Mouse (Mus musculus): ENCODE data around the gene Nav2. TPM values are rescaled to one million over a fixed set of nuclear protein-coding genes. Genes with fewer than 3 reads are reported as not detected.

The Nav2 gene
- total and polyA plus RNA-seq, 3 experiments: under 0.01 TPM; not detected in 2

GRCm38 (mm10) chr7:49303600-49304411 is 395.3 kb downstream of the Nav2 start:
- no peak for DNase-seq (ENCODE audit: extremely low read depth)
- Histone ChIP-seq H3K4me3 (replicated peaks in 1 of 3; ENCODE audit: low read depth in 2 of 3, low read length in 2 of 3, poor library complexity in 1 of 3) (no peak overlapping the region), H3K9ac (ENCODE audit: insufficient read depth, low read depth) (no peak overlapping the region), H3K27ac (ENCODE audit: insufficient read depth, low read depth) (no peak overlapping the region), H3K79me2 (replicated peaks; ENCODE audit: control insufficient read depth, extremely low read depth, insufficient read depth, poor library complexity, severe bottlenecking) (no peaks in the 10 kb centered on the region), H3K36me3 (replicated peaks in 1 of 2; ENCODE audit: control insufficient read depth in 1 of 2, insufficient read depth in 1 of 2, low read length in 1 of 2) (no peaks in the 10 kb centered on the region), H3K27me3 (replicated peaks) (peaks cover 5% of the 10 kb centered on the region), H3K4me1 (ENCODE audit: control insufficient read depth in 1 of 2, insufficient read depth in 2 of 2) (no peaks in the 10 kb centered on the region), H3K4me2 (ENCODE audit: insufficient read depth, low read depth, poor library complexity, severe bottlenecking) (no peak overlapping the region), H3K9me3 (replicated peaks; ENCODE audit: low read length) (peaks cover 2% of the 10 kb centered on the region)
- no peak for TF ChIP-seq JUN (IDR thresholded peaks at IDR 0.05; ENCODE audit: insufficient read depth, low read depth, low read length)
- in situ Hi-C loops (cut with MboI; ENCODE audit: low pct_ligation_motif_present, low pct_unique_long_range_greater_than_20kb, low sequenced_read_pairs) (no loop called here), dilution Hi-C loops (cut with MboI; ENCODE audit: extremely low pct_ligation_motif_present, extremely low pct_unique_long_range_greater_than_20kb, low sequenced_read_pairs) (no loop called here)

GRCm38 (mm10) chr7:49307717-49308116 is 399.2 kb downstream of the Nav2 start:
- no peaks in the 10 kb centered on the region for H3K79me2 ChIP-seq (replicated peaks; ENCODE audit: control insufficient read depth, extremely low read depth, insufficient read depth, poor library complexity, severe bottlenecking)
- no peak overlapping the region for H3K27ac ChIP-seq (ENCODE audit: insufficient read depth, low read depth)
- no peak for DNase-seq (ENCODE audit: extremely low read depth)
- peaks cover 2% of the 10 kb centered on the region for H3K27me3 ChIP-seq (replicated peaks)
- no peak overlapping the region for H3K4me3 ChIP-seq (replicated peaks in 1 of 3; ENCODE audit: low read depth in 2 of 3, low read length in 2 of 3, poor library complexity in 1 of 3)
- peaks cover 8% of the 10 kb centered on the region for H3K9me3 ChIP-seq (replicated peaks; ENCODE audit: low read length)
- in situ Hi-C loops (cut with MboI; ENCODE audit: low pct_ligation_motif_present, low pct_unique_long_range_greater_than_20kb, low sequenced_read_pairs): no loop called here
- dilution Hi-C loops (cut with MboI; ENCODE audit: extremely low pct_ligation_motif_present, extremely low pct_unique_long_range_greater_than_20kb, low sequenced_read_pairs): no loop called here
- H3K4me1 ChIP-seq (ENCODE audit: control insufficient read depth in 1 of 2, insufficient read depth in 2 of 2): no peaks in the 10 kb centered on the region
- no peak overlapping the region for H3K4me2 ChIP-seq (ENCODE audit: insufficient read depth, low read depth, poor library complexity, severe bottlenecking)
- no peaks in the 10 kb centered on the region for H3K36me3 ChIP-seq (replicated peaks in 1 of 2; ENCODE audit: control insufficient read depth in 1 of 2, insufficient read depth in 1 of 2, low read length in 1 of 2)
- no peak overlapping the region for H3K9ac ChIP-seq (ENCODE audit: insufficient read depth, low read depth)
- TF ChIP-seq BHLHE40 (IDR thresholded peaks at IDR 0.05; ENCODE audit: low read depth, low read length): no peak
- TF ChIP-seq JUN (IDR thresholded peaks at IDR 0.05; ENCODE audit: insufficient read depth, low read depth, low read length): no peak
- TF ChIP-seq GABPA (IDR thresholded peaks at IDR 0.05; ENCODE audit: insufficient replicate concordance, low read depth, low read length): no peak
- TF ChIP-seq CTCF (conservative IDR thresholded peaks at IDR 0.05 in 1 of 2, IDR thresholded peaks at IDR 0.05 in 1 of 2; ENCODE audit: low read depth in 2 of 2, low read length in 2 of 2): peak in 1 of 2 experiments; percentile 14; a peak in 1 of 4 replicates
- no peak for TF ChIP-seq CHD1 (IDR thresholded peaks at IDR 0.05; ENCODE audit: low read depth, low read length)
- no peak for TF ChIP-seq IRF4 (IDR thresholded peaks at IDR 0.05; ENCODE audit: low read depth, low read length)
- TF ChIP-seq TCF12 (IDR thresholded peaks at IDR 0.05; ENCODE audit: low read depth, low read length): no peak
- no peak for TF ChIP-seq ZC3H11A (IDR thresholded peaks at IDR 0.05; ENCODE audit: low read depth, low read length)
- no peak for TF ChIP-seq CHD2 (IDR thresholded peaks at IDR 0.05; ENCODE audit: low read length)

- TF ChIP-seq SMC3 (IDR thresholded peaks at IDR 0.05; ENCODE audit: low read depth, low read length) (no peak), PAX5 (IDR thresholded peaks at IDR 0.05; ENCODE audit: low read length) (no peak), POLR2AphosphoS2 (IDR thresholded peaks at IDR 0.05; ENCODE audit: low read depth, low read length) (no peak), MAFK (IDR thresholded peaks at IDR 0.05; ENCODE audit: insufficient replicate concordance, low read length) (no peak), SIN3A (IDR thresholded peaks at IDR 0.05; ENCODE audit: low read length) (no peak), NRF1 (IDR thresholded peaks at IDR 0.05; ENCODE audit: low read depth, low read length) (no peak), ZNF384 (IDR thresholded peaks at IDR 0.05; ENCODE audit: low read depth, low read length) (no peak), USF2 (conservative IDR thresholded peaks at IDR 0.05; ENCODE audit: low read depth, low read length) (no peak), CHD2 (IDR thresholded peaks at IDR 0.05; ENCODE audit: low read length) (no peak), BHLHE40 (IDR thresholded peaks at IDR 0.05; ENCODE audit: low read depth, low read length) (no peak), JUN (IDR thresholded peaks at IDR 0.05; ENCODE audit: insufficient read depth, low read depth, low read length) (no peak), CHD1 (IDR thresholded peaks at IDR 0.05; ENCODE audit: low read depth, low read length) (no peak), TCF12 (IDR thresholded peaks at IDR 0.05; ENCODE audit: low read depth, low read length) (no peak), ZKSCAN1 (IDR thresholded peaks at IDR 0.05; ENCODE audit: borderline replicate concordance, low read depth, low read length) (no peak)
- dilution Hi-C loops (cut with MboI; ENCODE audit: extremely low pct_ligation_motif_present, extremely low pct_unique_long_range_greater_than_20kb, low sequenced_read_pairs) (no loop called here), in situ Hi-C loops (cut with MboI; ENCODE audit: low pct_ligation_motif_present, low pct_unique_long_range_greater_than_20kb, low sequenced_read_pairs) (no loop called here)
Observed at GRCm38 (mm10) chr7:49309746-49310145, 401.2 kb downstream of the Nav2 start.

More at GRCm38 (mm10) chr7:49309746-49310145, 401.2 kb downstream of the Nav2 start:
- H3K4me2 ChIP-seq (ENCODE audit: insufficient read depth, low read depth, poor library complexity, severe bottlenecking): no peak overlapping the region
- no peak overlapping the region for H3K9ac ChIP-seq (ENCODE audit: insufficient read depth, low read depth)
- peaks cover 8% of the 10 kb centered on the region for H3K9me3 ChIP-seq (replicated peaks; ENCODE audit: low read length)
- DNase-seq (ENCODE audit: extremely low read depth): no peak
- H3K36me3 ChIP-seq (replicated peaks in 1 of 2; ENCODE audit: control insufficient read depth in 1 of 2, insufficient read depth in 1 of 2, low read length in 1 of 2): no peaks in the 10 kb centered on the region
- no peaks in the 10 kb centered on the region for H3K79me2 ChIP-seq (replicated peaks; ENCODE audit: control insufficient read depth, extremely low read depth, insufficient read depth, poor library complexity, severe bottlenecking)
- peaks cover 3% of the 10 kb centered on the region for H3K27me3 ChIP-seq (replicated peaks)
- no peak overlapping the region for H3K4me3 ChIP-seq (replicated peaks in 1 of 3; ENCODE audit: low read depth in 2 of 3, low read length in 2 of 3, poor library complexity in 1 of 3)
- no peaks in the 10 kb centered on the region for H3K4me1 ChIP-seq (ENCODE audit: control insufficient read depth in 1 of 2, insufficient read depth in 2 of 2)
- H3K27ac ChIP-seq (ENCODE audit: insufficient read depth, low read depth): no peak overlapping the region
